Mouse (Mus musculus) lung, postnatal 36 days (tissue): ENCODE results near the gene Gm4871.
"Not testable (repeated sequence)": the region's sequence is repeated elsewhere in the genome, so short reads cannot be mapped to it uniquely, and the experiment has no call there.

Experiments
- DNase-seq: peaks from one replicate; pipeline ENCODE4 v3.0.0; 2022; ENCODE audit warnings: mixed read lengths

Gene Gm4871

GRCm38 (mm10) chr5:145032391-145032790, at the start of gene Gm4871:
Gene Gm4871, minus strand, starts transcription at chr5:145032754.
- DNase-seq = not testable (repeated sequence)

GRCm38 (mm10) chr5:145081866-145082613, 49.5 kb upstream of the Gm4871 start:
- peak; percentile 75 for DNase-seq

GRCm38 (mm10) chr5:145075081-145075480, 42.5 kb upstream of the Gm4871 start:
- DNase-seq = no peak

GRCm38 (mm10) chr5:145071342-145071741, 38.8 kb upstream of the Gm4871 start:
- no peak for DNase-seq

GRCm38 (mm10) chr5:145069707-145070106, 37.2 kb upstream of the Gm4871 start:
- peak; percentile 81 for DNase-seq

- DNase-seq = no peak
Measured at GRCm38 (mm10) chr5:145068863-145069262, 36.3 kb upstream of the Gm4871 start.

- no peak for DNase-seq
Measured at GRCm38 (mm10) chr5:145064765-145065340, 32.3 kb upstream of the Gm4871 start.

- DNase-seq = no peak
Measured at GRCm38 (mm10) chr5:145059524-145059923, 27.0 kb upstream of the Gm4871 start.

- no peak for DNase-seq
Measured at GRCm38 (mm10) chr5:145058722-145059121, 26.2 kb upstream of the Gm4871 start.

- DNase-seq = no peak
Measured at GRCm38 (mm10) chr5:145057907-145058306, 25.4 kb upstream of the Gm4871 start.

GRCm38 (mm10) chr5:145054187-145054586, 21.6 kb upstream of the Gm4871 start:
- DNase-seq = not testable (repeated sequence)

- DNase-seq = not testable (repeated sequence)
Measured at GRCm38 (mm10) chr5:145042690-145043089, 10.1 kb upstream of the Gm4871 start, which contains the start of gene 1700018F24Rik. Gene 1700018F24Rik, plus strand, starts transcription at chr5:145042990.

GRCm38 (mm10) chr5:145041628-145042027, 9.1 kb upstream of the Gm4871 start:
- peak; percentile 16 for DNase-seq

GRCm38 (mm10) chr5:145030476-145030875, 2.1 kb downstream of the Gm4871 start:
- DNase-seq = not testable (repeated sequence)

- DNase-seq = not testable (repeated sequence)
Measured at GRCm38 (mm10) chr5:145020712-145021111, 11.8 kb downstream of the Gm4871 start.

GRCm38 (mm10) chr5:145020254-145020653, 12.3 kb downstream of the Gm4871 start:
- peak; percentile 6 for DNase-seq

- not testable (repeated sequence) for DNase-seq
Measured at GRCm38 (mm10) chr5:145016761-145017160, 15.8 kb downstream of the Gm4871 start.

- no peak for DNase-seq
Measured at GRCm38 (mm10) chr5:145014278-145014677, 18.3 kb downstream of the Gm4871 start.

GRCm38 (mm10) chr5:145008878-145009659, 23.5 kb downstream of the Gm4871 start:
- no peak for DNase-seq

- DNase-seq = peak; percentile 6
Measured at GRCm38 (mm10) chr5:145005596-145005995, 27.0 kb downstream of the Gm4871 start.

GRCm38 (mm10) chr5:145004495-145004894, 28.1 kb downstream of the Gm4871 start:
- no peak for DNase-seq

- DNase-seq = no peak
Measured at GRCm38 (mm10) chr5:145003362-145003761, 29.2 kb downstream of the Gm4871 start.

- DNase-seq = no peak
Measured at GRCm38 (mm10) chr5:144998491-144998890, 34.1 kb downstream of the Gm4871 start.
